Mouse (Mus musculus): ENCODE measurements around the gene 1700067K01Rik. TPM values are rescaled to one million over a fixed set of nuclear protein-coding genes. Genes with fewer than 3 reads are reported as not detected.

The 1700067K01Rik gene
- polyA plus RNA-seq, 1 experiment from 2014 or later: 0.63 TPM

DNA sequence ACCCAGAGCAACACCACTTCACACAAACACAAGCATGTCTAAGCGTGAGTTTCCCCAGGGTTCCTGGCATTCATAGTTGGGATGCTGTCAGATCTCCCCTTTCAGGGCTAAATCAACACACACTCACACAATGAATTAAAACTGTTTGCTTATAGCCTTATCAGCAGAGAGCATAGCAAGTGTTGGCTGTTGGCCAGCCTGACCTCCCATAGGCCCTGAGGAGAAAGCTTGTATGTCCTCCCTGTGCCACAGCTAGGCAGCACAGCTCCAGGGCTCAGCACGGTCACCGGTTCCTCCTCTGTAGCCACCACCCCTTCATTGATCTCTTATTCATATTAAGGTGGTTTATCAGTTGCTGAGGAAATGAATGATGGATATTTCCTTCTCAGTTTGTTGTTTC lies 51.4 kb downstream of the 1700067K01Rik start:
- no peak for DNase-seq (ENCODE audit: extremely low spot score, low spot score)
- 91% methylated on average over 3 of the region's 3 CpGs for WGBS
- H3K27ac ChIP-seq: no peak overlapping the region
- H3K9me3 ChIP-seq: peaks cover 7% of the 10 kb centered on the region; the same call in 1 of the 2 replicates
- no peaks in the 10 kb centered on the region for H3K36me3 ChIP-seq (replicated peaks)
- H3K4me1 ChIP-seq: no peaks in the 10 kb centered on the region
- 0 out of 2 replicates have a peak, but pooled peaks cover 11% of the 10 kb centered on the region for H3K27me3 ChIP-seq (ENCODE audit: poor library complexity, severe bottlenecking)
- no peak overlapping the region for H3K4me3 ChIP-seq

DNA sequence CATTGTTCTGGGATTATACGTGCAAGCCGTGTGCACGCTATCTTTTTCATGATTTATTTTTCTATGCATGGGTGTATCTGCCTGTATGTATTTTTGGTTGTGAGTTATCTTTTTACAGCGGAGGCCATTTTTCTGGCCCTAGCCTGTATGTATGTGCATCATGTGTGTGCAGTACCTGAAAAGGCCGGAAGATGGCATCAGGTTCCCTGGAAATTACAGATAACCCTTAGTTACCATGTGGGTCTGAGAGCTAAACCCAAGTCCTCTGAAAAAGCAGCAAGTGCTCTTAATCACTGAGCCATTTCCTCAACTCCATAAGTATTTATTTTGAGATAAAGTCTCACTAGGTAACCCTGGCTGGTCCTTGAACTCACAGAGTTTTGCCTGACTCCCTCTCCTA lies 51.9 kb downstream of the 1700067K01Rik start:
- DNase-seq (ENCODE audit: extremely low spot score, low spot score): no peak
- WGBS: 94% methylated on average over 5 of the region's 5 CpGs
- H3K36me3 ChIP-seq (replicated peaks): no peaks in the 10 kb centered on the region
- no peak overlapping the region for H3K4me3 ChIP-seq
- peaks cover 7% of the 10 kb centered on the region; the same call in 1 of the 2 replicates for H3K9me3 ChIP-seq
- no peak overlapping the region for H3K27ac ChIP-seq
- H3K4me1 ChIP-seq: no peaks in the 10 kb centered on the region
- H3K27me3 ChIP-seq (ENCODE audit: poor library complexity, severe bottlenecking): 0 out of 2 replicates have a peak, but pooled peaks cover 7% of the 10 kb centered on the region

MicroRNAs within 50 kb of the gene (microRNA counts, 519-probe panel; counts per million panel counts)
- microRNA mmu-miR-1199: 341 counts per million, percentile 65 among the panel's probes with 10 or more counts

Small RNA genes within 50 kb of the gene (microRNA-seq; reads per million reads assigned to microRNA genes)
- gene Mir1199 (2.1 reads per million), gene Mir8111 (3.0 reads per million, percentile 2 among the genes with 10 or more reads in this experiment)

Other genes with a start within 250 kb of the 1700067K01Rik start
- 11.1 and 12.5 TPM in 2 replicates for gene Adgrl1, start 101.4 kb upstream of the 1700067K01Rik start, polyA plus RNA-seq (2016; fragmentation: Nextera tagmentation; extraction: Ambion mirVana)
- 0.94 and 1.2 TPM in 2 replicates for gene Gm10644, start 46.3 kb upstream of the 1700067K01Rik start, polyA plus RNA-seq (2016; fragmentation: Nextera tagmentation; extraction: Ambion mirVana)
- gene Asf1b, start 46.0 kb upstream of the 1700067K01Rik start, polyA plus RNA-seq (2016; fragmentation: Nextera tagmentation; extraction: Ambion mirVana): 112 and 114 TPM in 2 replicates
- gene Prkaca, start 28.5 kb upstream of the 1700067K01Rik start, polyA plus RNA-seq (2016; fragmentation: Nextera tagmentation; extraction: Ambion mirVana): 148 and 158 TPM in 2 replicates
- 10.2 and 10.3 TPM in 2 replicates for gene Samd1, start 3.8 kb upstream of the 1700067K01Rik start, polyA plus RNA-seq (2016; fragmentation: Nextera tagmentation; extraction: Ambion mirVana)
- gene 2210011C24Rik, start 10.7 kb downstream of the 1700067K01Rik start, polyA plus RNA-seq (2016; fragmentation: Nextera tagmentation; extraction: Ambion mirVana): 0.42 and 0.79 TPM in 2 replicates
- 7.8 and 8.2 TPM in 2 replicates for gene Palm3, start 20.0 kb downstream of the 1700067K01Rik start, polyA plus RNA-seq (2016; fragmentation: Nextera tagmentation; extraction: Ambion mirVana)
- gene Il27ra, start 41.1 kb downstream of the 1700067K01Rik start, polyA plus RNA-seq (2016; fragmentation: Nextera tagmentation; extraction: Ambion mirVana): 0.12 and 0.30 TPM in 2 replicates
- gene Rln3, start 43.5 kb downstream of the 1700067K01Rik start, polyA plus RNA-seq (2016; fragmentation: Nextera tagmentation; extraction: Ambion mirVana): not detected in 2 replicates
- 1.0 and 1.5 TPM in 2 replicates for gene Gm10643, start 63.6 kb downstream of the 1700067K01Rik start, polyA plus RNA-seq (2016; fragmentation: Nextera tagmentation; extraction: Ambion mirVana)
- 8.4 and 8.5 TPM in 2 replicates for gene Rfx1, start 65.3 kb downstream of the 1700067K01Rik start, polyA plus RNA-seq (2016; fragmentation: Nextera tagmentation; extraction: Ambion mirVana)
- gene Dcaf15, start 103.3 kb downstream of the 1700067K01Rik start, polyA plus RNA-seq (2016; fragmentation: Nextera tagmentation; extraction: Ambion mirVana): 17.0 and 18.5 TPM in 2 replicates
- gene Podnl1, start 124.5 kb downstream of the 1700067K01Rik start, polyA plus RNA-seq (2016; fragmentation: Nextera tagmentation; extraction: Ambion mirVana): 0.14 and 0.17 TPM in 2 replicates
- 17.3 and 20.8 TPM in 2 replicates for gene Cc2d1a, start 146.4 kb downstream of the 1700067K01Rik start, polyA plus RNA-seq (2016; fragmentation: Nextera tagmentation; extraction: Ambion mirVana)
- gene 4930432K21Rik, start 146.5 kb downstream of the 1700067K01Rik start, polyA plus RNA-seq (2016; fragmentation: Nextera tagmentation; extraction: Ambion mirVana): 1.9 and 2.4 TPM in 2 replicates
- gene Nanos3, start 183.7 kb downstream of the 1700067K01Rik start, polyA plus RNA-seq (2016; fragmentation: Nextera tagmentation; extraction: Ambion mirVana): 2.6 and 3.7 TPM in 2 replicates
- gene Zswim4, start 235.6 kb downstream of the 1700067K01Rik start, polyA plus RNA-seq (2016; fragmentation: Nextera tagmentation; extraction: Ambion mirVana): 28.6 and 31.4 TPM in 2 replicates
- 386 and 390 TPM in 2 replicates for gene D8Ertd738e, start 248.2 kb downstream of the 1700067K01Rik start, polyA plus RNA-seq (2016; fragmentation: Nextera tagmentation; extraction: Ambion mirVana)

Measured in forebrain, embryonic 10.5 days (tissue).